Comparison of ENCODE assay signal across 13 mouse cellular contexts in genomic region chr15:80491505-80491904, GRCm38 (mm10).
DNase-seq lines count a peak whose midpoint lies in the region; ATAC-seq and TF ChIP-seq lines count a peak whose summit lies in the region.
"Had no signal": no experiment of that assay in that cellular context is flagged by ENCODE, and none has a peak within 500 bp of the region (broad histone marks: within the 10 kb centered on the region; RNA-seq: fewer than 3 reads in every experiment).

No protein-coding gene starts in this region.

- H3K4me3 ChIP-seq in left cerebral cortex, adult 2 months = no peak overlapping the region
- no peak overlapping the region for H3K4me3 ChIP-seq in stomach, postnatal 0 days (ENCODE audit: low read depth, low read length)
- H3K4me3 ChIP-seq: midbrain, embryonic 15.5 days; neural tube, embryonic 13.5 days had no signal

- no peak for TF ChIP-seq EP300 in stomach, postnatal 0 days (optimal IDR thresholded peaks at IDR 0.05)

- no peak for DNase-seq in left cerebral cortex, adult 2 months (ENCODE audit: extremely low spot score in 1 of 2, low spot score in 2 of 2)
- DNase-seq in left cerebral cortex, postnatal 14 days (ENCODE audit: low spot score in 2 of 2) = no peak
- peak; percentile 27 for DNase-seq in CD4-positive helper T cell, adult 2 months (ENCODE audit: low read depth, low spot score)
- DNase-seq in R1 (ENCODE audit: low read depth, low spot score) = peak; percentile 67
- DNase-seq in stomach, postnatal 0 days (ENCODE audit: low spot score) = no peak
- DNase-seq in Muller cell, postnatal 12 days (ENCODE audit: inconsistent ontology term) = no peak
- no peak for DNase-seq in cerebellum, adult 9-11 months
- DNase-seq in frontal cortex, postnatal 36 days (ENCODE audit: low spot score in 2 of 2) = no peak
- DNase-seq: adrenal gland, postnatal 25 days; heart, adult 18-20 months had no signal

- WGBS in stomach, postnatal 0 days = 77% methylated on average over 3 of the region's 4 CpGs

- H3K4me2 ChIP-seq in stomach, postnatal 0 days (replicated peaks; ENCODE audit: low read depth) = no peak overlapping the region
- H3K4me2 ChIP-seq: midbrain, embryonic 15.5 days; neural tube, embryonic 13.5 days had no signal

- H3K9me3 ChIP-seq in stomach, postnatal 0 days (ENCODE audit: control insufficient read depth, low read length) = no peaks in the 10 kb centered on the region
- H3K9me3 ChIP-seq: midbrain, embryonic 15.5 days; neural tube, embryonic 13.5 days had no signal

- H3K27ac ChIP-seq in left cerebral cortex, adult 2 months = no peak overlapping the region
- H3K27ac ChIP-seq in stomach, postnatal 0 days (replicated peaks) = no peak overlapping the region
- H3K27ac ChIP-seq: midbrain, embryonic 15.5 days; neural tube, embryonic 13.5 days had no signal

- no peak overlapping the region for H3K9ac ChIP-seq in stomach, postnatal 0 days (ENCODE audit: low read length)
- H3K9ac ChIP-seq: midbrain, embryonic 15.5 days; neural tube, embryonic 13.5 days had no signal

- ATAC-seq in stomach, postnatal 0 days (ENCODE audit: low FRiP score, low TSS enrichment) = no peak
- ATAC-seq: midbrain, embryonic 15.5 days; Patski had no signal

- no peaks in the 10 kb centered on the region for H3K27me3 ChIP-seq in stomach, postnatal 0 days (ENCODE audit: control insufficient read depth, insufficient read depth, low read length)
- H3K27me3 ChIP-seq: midbrain, embryonic 15.5 days; neural tube, embryonic 13.5 days; Patski had no signal

- peak; percentile 6 for TF ChIP-seq CTCF in left cerebral cortex, adult 2 months (IDR thresholded peaks at IDR 0.05)
- peak; percentile 23; the same call in 1 of the 2 replicates for TF ChIP-seq CTCF in stomach, postnatal 0 days (IDR thresholded peaks at IDR 0.05; ENCODE audit: low read depth)

- intact Hi-C loops in left cerebral cortex, adult 2 months (cut with DNase I) = no loop called here
- intact Hi-C loops in left cerebral cortex, postnatal 14 days (cut with DNase I) = no loop called here

- H3K36me3 ChIP-seq in stomach, postnatal 0 days (ENCODE audit: control insufficient read depth, insufficient read depth, low read length) = no peaks in the 10 kb centered on the region
- H3K36me3 ChIP-seq: midbrain, embryonic 15.5 days; neural tube, embryonic 13.5 days had no signal

- H3K4me1 ChIP-seq in stomach, postnatal 0 days (replicated peaks; ENCODE audit: control insufficient read depth, insufficient read depth) = no peaks in the 10 kb centered on the region
- H3K4me1 ChIP-seq: neural tube, embryonic 13.5 days had no signal

Comparison
In these comparisons a context has a peak if more than half of its experiments do, and no peak if none do; other contexts are left out.
1. DNase-seq: peak in CD4-positive helper T cell, adult 2 months (single experiment) and R1 (single experiment); none in left cerebral cortex, adult 2 months (0 of 2), left cerebral cortex, postnatal 14 days (0 of 2), stomach, postnatal 0 days (single experiment), Muller cell, postnatal 12 days (single experiment), cerebellum, adult 9-11 months (single experiment) and frontal cortex, postnatal 36 days (0 of 2).